Mouse (Mus musculus) G1E (cell line): ENCODE measurements at regions not wholly inside any gene's neighbourhood (a gene's known extent, or its start where the extent isn't known, plus 50 kb on each side); places are given as distances from the start of the nearest gene placed in this dataset.

ENCODE experiments used
- ATAC-seq: 2 replicates; pipeline ENCODE4 v1.8.0; 2016; ENCODE audit warnings: mild to moderate bottlenecking; ENCODE audit not compliant: insufficient number of reproducible peaks, poor library complexity, low FRiP score, severe bottlenecking; ENCODE audit errors: extremely low read depth
- DNase-seq: peaks from one replicate; pipeline ENCODE4 v3.0.0; 2012; ENCODE audit warnings: low spot score
- H3K27me3 ChIP-seq: 2 replicates; pipeline ENCODE4 v1.6.1; 2012; ENCODE audit warnings: mild to moderate bottlenecking, low read length, inconsistent platforms; ENCODE audit not compliant: insufficient read depth
- H3K36me3 ChIP-seq: replicated peaks from 2 replicates; pipeline ENCODE3; 2012; ENCODE audit warnings: mild to moderate bottlenecking, inconsistent platforms
- H3K4me1 ChIP-seq: 2 replicates; pipeline ENCODE4 v1.6.1; 2012; ENCODE audit warnings: low read depth, low read length, inconsistent platforms, mixed read lengths; ENCODE audit not compliant: insufficient read depth
- H3K4me3 ChIP-seq: 2 replicates; pipeline ENCODE4 v1.5.1; 2012; ENCODE audit warnings: low read depth, mild to moderate bottlenecking, inconsistent platforms, low read length, moderate library complexity, mixed read lengths
- H3K9me3 ChIP-seq: replicated peaks from 2 replicates; pipeline ENCODE4 v1.6.1; 2012; ENCODE audit warnings: inconsistent platforms
- CTCF ChIP-seq: IDR thresholded peaks from 2 replicates; pipeline ENCODE4 v1.5.1; 2012; ENCODE audit warnings: low read depth, low read length, inconsistent platforms, mixed read lengths
- GATA1 ChIP-seq: IDR thresholded peaks from 2 replicates; pipeline ENCODE4 v1.6.1; 2012; ENCODE audit warnings: borderline replicate concordance, low read length, inconsistent platforms, mixed read lengths
- GATA2 ChIP-seq: IDR thresholded peaks from 2 replicates; pipeline ENCODE4 v1.6.1; 2012; ENCODE audit warnings: low read depth, low read length, inconsistent platforms, borderline replicate concordance
- POLR2AphosphoS5 ChIP-seq: IDR thresholded peaks from 2 replicates; pipeline ENCODE4 v1.6.1; 2012; ENCODE audit warnings: low read depth, low read length, inconsistent platforms; ENCODE audit not compliant: insufficient replicate concordance
- TAL1 ChIP-seq: conservative IDR thresholded peaks from 2 replicates; pipeline ENCODE4 v1.6.1; 2012; ENCODE audit warnings: low read depth, low read length, inconsistent platforms, mixed read lengths

DNA sequence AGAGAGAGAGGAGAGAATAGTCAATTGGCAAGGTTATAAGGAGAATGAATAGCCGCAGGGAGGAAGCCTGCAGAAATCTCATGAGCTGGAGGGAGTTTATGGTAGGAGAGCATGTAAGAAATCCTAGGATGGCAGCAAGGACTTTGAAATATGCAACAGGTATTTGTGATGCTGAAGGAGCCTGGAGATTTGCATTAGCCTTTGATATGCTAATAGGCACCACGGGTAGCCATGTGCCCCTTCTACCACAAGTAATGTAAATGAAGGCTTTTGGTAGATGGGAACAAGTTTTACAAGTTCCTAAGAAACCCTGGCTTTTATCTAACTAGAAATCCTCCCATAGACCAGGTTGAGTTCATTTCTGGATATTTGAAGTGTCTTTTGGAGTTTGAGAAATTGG lies 871.2 kb downstream of the Defb40 start:
- Histone ChIP-seq H3K27me3 (no peaks in the 10 kb centered on the region), H3K4me1 (peaks cover 3% of the 10 kb centered on the region; the same call in 1 of the 2 replicates), H3K9me3 (no peaks in the 10 kb centered on the region), H3K36me3 (no peaks in the 10 kb centered on the region), H3K4me3 (no peak overlapping the region)
- ATAC-seq (no peak), DNase-seq (no peak)
- TF ChIP-seq TAL1, result no peak
- no peak for TF ChIP-seq CTCF
- no peak for TF ChIP-seq GATA1
- TF ChIP-seq GATA2, result no peak
- no peak for TF ChIP-seq POLR2AphosphoS5

DNA sequence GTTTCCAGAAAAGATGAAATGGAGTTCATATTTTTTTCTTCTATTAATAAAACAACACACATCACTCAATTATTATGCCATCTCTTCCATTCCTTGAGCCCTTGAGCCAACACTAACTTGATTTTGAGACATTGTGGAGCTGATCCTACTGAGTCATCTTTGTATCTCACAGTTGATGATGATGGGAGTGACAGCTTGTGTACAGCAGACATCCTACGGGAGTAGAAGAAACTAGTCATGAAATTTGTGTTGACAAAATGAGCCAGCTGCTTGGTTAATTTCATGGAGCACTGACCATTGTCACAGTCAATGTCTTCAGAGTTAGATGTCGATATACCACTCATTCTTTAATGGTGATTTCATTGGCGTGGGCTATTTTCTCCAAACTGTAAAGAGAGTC lies 912.6 kb downstream of the Defb40 start:
- TF ChIP-seq CTCF (no peak), GATA2 (no peak), GATA1 (no peak), TAL1 (no peak)
- H3K4me3 ChIP-seq, result no peak overlapping the region
- H3K9me3 ChIP-seq, result no peaks in the 10 kb centered on the region
- no peak for ATAC-seq
- H3K36me3 ChIP-seq, result no peaks in the 10 kb centered on the region
- 0 out of 2 replicates have a peak, but pooled peaks cover 2% of the 10 kb centered on the region for H3K27me3 ChIP-seq
- no peaks in the 10 kb centered on the region for H3K4me1 ChIP-seq
- no peak for DNase-seq

DNA sequence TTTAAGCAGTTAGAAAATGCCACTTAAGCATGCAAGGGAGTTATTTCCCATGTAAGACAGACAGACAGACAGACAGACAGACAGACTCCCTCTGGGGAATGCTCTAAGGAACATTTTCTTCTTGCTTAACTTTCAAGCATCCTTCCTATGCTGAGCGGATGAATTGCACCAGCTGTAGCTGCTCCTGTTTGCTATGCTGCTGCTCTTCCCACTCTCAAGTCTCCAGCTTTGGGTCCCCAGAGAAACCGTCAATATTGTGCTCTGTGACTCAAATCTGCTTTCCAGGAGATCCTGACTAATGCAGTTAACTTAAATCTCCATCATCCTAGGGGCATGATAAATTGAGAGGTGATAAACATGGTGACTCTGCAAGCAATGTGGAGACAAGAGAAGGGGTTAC lies 918.5 kb downstream of the Defb40 start:
- Histone ChIP-seq H3K27me3 (0 out of 2 replicates have a peak, but pooled peaks cover 2% of the 10 kb centered on the region), H3K4me1 (no peaks in the 10 kb centered on the region), H3K4me3 (no peak overlapping the region), H3K9me3 (no peaks in the 10 kb centered on the region), H3K36me3 (no peaks in the 10 kb centered on the region)
- DNase-seq (no peak), ATAC-seq (no peak)
- TF ChIP-seq GATA1 (no peak), TAL1 (no peak), GATA2 (no peak), CTCF (no peak), POLR2AphosphoS5 (no peak)

DNA sequence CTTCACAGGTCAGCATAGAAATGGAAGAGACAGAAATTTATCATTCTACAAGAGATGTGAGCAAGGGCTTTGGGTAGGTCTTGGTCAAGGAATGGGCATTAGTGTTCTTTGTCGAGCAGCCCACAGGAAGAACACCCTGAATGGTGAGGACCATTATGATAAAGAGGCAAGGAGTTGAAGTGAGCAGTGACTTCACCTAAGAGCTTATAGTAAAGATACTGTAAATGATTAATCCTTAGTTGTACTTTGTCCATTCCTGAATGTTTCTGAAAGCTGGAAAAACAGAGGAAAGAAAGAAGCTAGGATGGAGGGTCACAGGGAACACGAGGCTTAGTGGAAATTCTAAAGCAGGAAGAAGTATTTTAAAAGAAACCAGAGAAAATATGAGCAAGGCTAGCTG lies 956.9 kb downstream of the Defb40 start:
- H3K4me3 ChIP-seq, result no peak overlapping the region
- DNase-seq (no peak), ATAC-seq (no peak)
- no peaks in the 10 kb centered on the region for H3K4me1 ChIP-seq
- H3K27me3 ChIP-seq, result no peaks in the 10 kb centered on the region
- TF ChIP-seq GATA1 (no peak), POLR2AphosphoS5 (no peak), TAL1 (no peak), CTCF (no peak), GATA2 (no peak)
- no peaks in the 10 kb centered on the region for H3K9me3 ChIP-seq
- no peaks in the 10 kb centered on the region for H3K36me3 ChIP-seq

DNA sequence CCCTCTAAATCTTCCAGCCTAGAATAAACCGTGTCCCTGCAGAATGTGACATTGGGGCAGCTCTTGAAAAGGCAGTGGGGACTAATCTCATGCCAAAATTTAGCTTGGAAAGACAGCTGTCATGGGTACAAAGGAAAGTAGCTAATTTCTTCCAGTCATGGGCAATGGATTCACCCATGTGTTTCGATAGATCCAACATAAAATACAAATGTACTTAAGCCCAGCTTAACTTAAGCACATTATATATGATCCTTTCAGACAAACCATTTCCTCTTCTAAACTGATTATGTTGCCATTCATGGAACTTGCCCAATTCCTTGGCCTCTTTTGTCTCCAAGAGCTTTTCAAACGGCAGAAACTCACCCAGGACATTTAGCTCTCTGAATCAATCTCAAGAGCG lies 970.5 kb downstream of the Defb40 start:
- DNase-seq (no peak), ATAC-seq (no peak)
- Histone ChIP-seq H3K4me3 (no peak overlapping the region), H3K36me3 (no peaks in the 10 kb centered on the region), H3K4me1 (no peaks in the 10 kb centered on the region), H3K9me3 (no peaks in the 10 kb centered on the region), H3K27me3 (no peaks in the 10 kb centered on the region)
- TF ChIP-seq GATA2, result no peak
- TF ChIP-seq TAL1, result no peak
- no peak for TF ChIP-seq CTCF
- TF ChIP-seq GATA1, result no peak
- no peak for TF ChIP-seq POLR2AphosphoS5

DNA sequence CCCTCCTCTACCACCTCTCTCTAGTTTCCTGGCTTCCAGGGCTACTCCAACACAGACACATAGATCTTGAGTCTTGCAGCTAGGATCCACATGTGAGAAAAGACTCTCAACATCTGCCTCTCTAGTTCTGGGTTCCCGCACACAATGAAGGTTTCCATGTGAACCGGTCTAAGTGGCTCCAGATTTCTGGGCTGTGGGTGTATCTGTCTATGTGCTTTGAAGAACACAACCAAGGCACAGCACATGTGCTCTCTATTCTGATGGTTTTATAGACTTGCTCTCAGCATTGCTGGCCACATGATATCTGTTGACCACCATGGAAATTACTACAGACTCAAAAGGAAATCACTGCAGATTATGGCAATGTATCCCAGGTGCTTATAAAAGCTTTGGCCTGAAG lies 972.4 kb downstream of the Defb40 start:
- H3K4me3 ChIP-seq, result no peak overlapping the region
- DNase-seq (no peak), ATAC-seq (no peak)
- H3K27me3 ChIP-seq, result no peaks in the 10 kb centered on the region
- H3K9me3 ChIP-seq, result no peaks in the 10 kb centered on the region
- H3K4me1 ChIP-seq, result no peaks in the 10 kb centered on the region
- TF ChIP-seq CTCF (no peak), TAL1 (no peak), GATA1 (no peak), POLR2AphosphoS5 (no peak), GATA2 (no peak)
- H3K36me3 ChIP-seq, result no peaks in the 10 kb centered on the region
